Mouse (Mus musculus) thymus, adult 2 months (tissue): ENCODE measurements around the gene Smarcd1.

Source experiments
- CTCF ChIP-seq: fragments of 200-500 bp; IDR thresholded peaks from 2 replicates; pipeline ENCODE4 v1.5.1; 2012; ENCODE audit warnings: mild to moderate bottlenecking, control low read depth, low read length, moderate library complexity, borderline replicate concordance; ENCODE audit not compliant: control insufficient read depth, poor library complexity, insufficient read depth; ENCODE audit errors: extremely low read depth
- POLR2A ChIP-seq: fragments of 200-500 bp; IDR thresholded peaks from 2 replicates; pipeline ENCODE4 v1.6.1; 2012; ENCODE audit warnings: mild to moderate bottlenecking, low read length, control low read depth, moderate library complexity; ENCODE audit not compliant: control insufficient read depth, poor library complexity, insufficient read depth; ENCODE audit errors: extremely low read depth

- TF ChIP-seq CTCF (no peak), POLR2A (no peak)
Measured at GRCm38 (mm10) chr15:99727525-99727924, 25.6 kb downstream of the Smarcd1 start.
